Mouse (Mus musculus): ENCODE results near the gene Abhd11. TPM values are rescaled to one million over a fixed set of nuclear protein-coding genes. Genes with fewer than 3 reads are reported as not detected.
A peak's percentile ranks its signal among the peaks of the same experiment; 100 is the strongest.
"Not testable (repeated sequence)": the region's sequence is repeated elsewhere in the genome, so short reads cannot be mapped to it uniquely, and the experiment has no call there.

Gene Abhd11
- polyA plus RNA-seq (2015; fragmentation: Nextera tagmentation; extraction: Ambion mirVana) = 69.1 and 71.6 TPM in 2 replicates

GRCm38 (mm10) chr5:135008671-135009589 lies at the start of gene Abhd11:
Gene Abhd11, plus strand, starts transcription at chr5:135009152.
- Histone ChIP-seq H3K9me3 (replicated peaks) (no peaks in the 10 kb centered on the region), H3K27ac (peak within 1 kb of the TSS; percentile 100), H3K27me3 (no peaks in the 10 kb centered on the region), H3K9ac (peak within 1 kb of the TSS; percentile 68), H3K4me3 (replicated peaks) (peak within 1 kb of the TSS; percentile 81), H3K36me3 (0 out of 2 replicates have a peak, but pooled peaks cover 6% of the 10 kb centered on the region), H3K4me1 (peaks cover 41% of the 10 kb centered on the region), H3K4me2 (peak within 1 kb of the TSS; percentile 83)
- under 1% methylated on average over 52 of the region's 52 CpGs for WGBS
- peak; percentile 90 for ATAC-seq (replicated peaks; ENCODE audit: low FRiP score)

GRCm38 (mm10) chr5:134960430-134960829 lies 48.5 kb upstream of the Abhd11 start:
- WGBS = 65% methylated on average over 2 of the region's 2 CpGs
- no peak for ATAC-seq (replicated peaks; ENCODE audit: low FRiP score)
- H3K4me2 ChIP-seq = no peak overlapping the region
- H3K4me1 ChIP-seq = peaks cover 10% of the 10 kb centered on the region
- no peaks in the 10 kb centered on the region for H3K27me3 ChIP-seq
- no peak overlapping the region for H3K9ac ChIP-seq
- H3K9me3 ChIP-seq (replicated peaks) = no peaks in the 10 kb centered on the region
- no peak overlapping the region for H3K27ac ChIP-seq
- no peak overlapping the region for H3K4me3 ChIP-seq (replicated peaks)
- H3K36me3 ChIP-seq = no peaks in the 10 kb centered on the region

GRCm38 (mm10) chr5:134961519-134961918 lies 47.4 kb upstream of the Abhd11 start:
- 93% methylated on average over 2 of the region's 2 CpGs for WGBS
- no peak for ATAC-seq (replicated peaks; ENCODE audit: low FRiP score)
- no peak overlapping the region for H3K4me3 ChIP-seq (replicated peaks)
- H3K4me1 ChIP-seq = peaks cover 21% of the 10 kb centered on the region
- no peaks in the 10 kb centered on the region for H3K9me3 ChIP-seq (replicated peaks)
- 0 out of 2 replicates have a peak overlapping the region, but pooled peaks have one; percentile 3 for H3K27ac ChIP-seq
- H3K9ac ChIP-seq = no peak overlapping the region
- no peaks in the 10 kb centered on the region for H3K27me3 ChIP-seq
- H3K36me3 ChIP-seq = no peaks in the 10 kb centered on the region
- no peak overlapping the region for H3K4me2 ChIP-seq

- H3K9me3 ChIP-seq (replicated peaks) = no peaks in the 10 kb centered on the region
- whole genome bisulfite sequencing = 17% methylated on average over 5 of the region's 5 CpGs
- H3K36me3 ChIP-seq = no peaks in the 10 kb centered on the region
- no peak overlapping the region for H3K9ac ChIP-seq
- 0 out of 2 replicates have a peak, but pooled peaks cover 6% of the 10 kb centered on the region for H3K27me3 ChIP-seq
- no peak overlapping the region for H3K4me2 ChIP-seq
- no peak overlapping the region for H3K4me3 ChIP-seq (replicated peaks)
- H3K4me1 ChIP-seq = peaks cover 33% of the 10 kb centered on the region
- H3K27ac ChIP-seq = no peak overlapping the region
- no peak for ATAC-seq (replicated peaks; ENCODE audit: low FRiP score)
Observed at GRCm38 (mm10) chr5:134963546-134963945, 45.4 kb upstream of the Abhd11 start.

- H3K36me3 ChIP-seq; H3K9me3 ChIP-seq (replicated peaks); H3K27me3 ChIP-seq; H3K27ac ChIP-seq; H3K4me3 ChIP-seq (replicated peaks); H3K4me2 ChIP-seq; H3K9ac ChIP-seq; ATAC-seq (replicated peaks; ENCODE audit: low FRiP score): not testable (repeated sequence)
- peaks cover 33% of the 10 kb centered on the region for H3K4me1 ChIP-seq
Observed at GRCm38 (mm10) chr5:134964655-134965054, 44.3 kb upstream of the Abhd11 start.

GRCm38 (mm10) chr5:134965473-134965851 lies 43.5 kb upstream of the Abhd11 start:
- Histone ChIP-seq H3K4me1 (peaks cover 33% of the 10 kb centered on the region), H3K9me3 (replicated peaks) (no peaks in the 10 kb centered on the region), H3K4me3 (replicated peaks) (peak overlapping the region; percentile 34), H3K4me2 (peak overlapping the region; percentile 62), H3K27me3 (0 out of 2 replicates have a peak, but pooled peaks cover 6% of the 10 kb centered on the region), H3K9ac (no peak overlapping the region), H3K36me3 (no peaks in the 10 kb centered on the region), H3K27ac (peak overlapping the region; percentile 69)
- WGBS = 5% methylated on average over 10 of the region's 10 CpGs
- no peak for ATAC-seq (replicated peaks; ENCODE audit: low FRiP score)

GRCm38 (mm10) chr5:134965852-134966821 lies 42.8 kb upstream of the Abhd11 start:
- H3K4me1 ChIP-seq = peaks cover 26% of the 10 kb centered on the region
- no peaks in the 10 kb centered on the region for H3K36me3 ChIP-seq
- 5% methylated on average over 33 of the region's 33 CpGs for WGBS
- peak overlapping the region; percentile 62 for H3K4me2 ChIP-seq
- peak overlapping the region; percentile 12; the same call in 1 of the 2 replicates for H3K9ac ChIP-seq
- peak overlapping the region; percentile 75 for H3K27ac ChIP-seq
- no peaks in the 10 kb centered on the region for H3K9me3 ChIP-seq (replicated peaks)
- H3K4me3 ChIP-seq (replicated peaks) = peak overlapping the region; percentile 34
- peak; percentile 73 for ATAC-seq (replicated peaks; ENCODE audit: low FRiP score)
- 0 out of 2 replicates have a peak, but pooled peaks cover 6% of the 10 kb centered on the region for H3K27me3 ChIP-seq

- 0 out of 2 replicates have a peak, but pooled peaks cover 6% of the 10 kb centered on the region for H3K27me3 ChIP-seq
- no peaks in the 10 kb centered on the region for H3K9me3 ChIP-seq (replicated peaks)
- WGBS = 58% methylated on average over 20 of the region's 20 CpGs
- H3K4me3 ChIP-seq (replicated peaks) = no peak overlapping the region
- ATAC-seq (replicated peaks; ENCODE audit: low FRiP score) = 0 out of 2 replicates have a peak, but pooled peaks have one; percentile 34
- H3K36me3 ChIP-seq = no peaks in the 10 kb centered on the region
- peaks cover 22% of the 10 kb centered on the region for H3K4me1 ChIP-seq
- H3K27ac ChIP-seq = peak overlapping the region; percentile 75
- H3K9ac ChIP-seq = no peak overlapping the region
- H3K4me2 ChIP-seq = no peak overlapping the region
Observed at GRCm38 (mm10) chr5:134967164-134967944, 41.6 kb upstream of the Abhd11 start.

GRCm38 (mm10) chr5:134970671-134971070 lies 38.3 kb upstream of the Abhd11 start:
- Histone ChIP-seq H3K4me3 (replicated peaks) (no peak overlapping the region), H3K4me1 (peaks cover 20% of the 10 kb centered on the region), H3K9ac (no peak overlapping the region), H3K27me3 (0 out of 2 replicates have a peak, but pooled peaks cover 6% of the 10 kb centered on the region), H3K27ac (no peak overlapping the region), H3K4me2 (no peak overlapping the region), H3K9me3 (replicated peaks) (no peaks in the 10 kb centered on the region), H3K36me3 (no peaks in the 10 kb centered on the region)
- no peak for ATAC-seq (replicated peaks; ENCODE audit: low FRiP score)
- 62% methylated on average over 8 of the region's 8 CpGs for WGBS

- Histone ChIP-seq H3K36me3 (no peaks in the 10 kb centered on the region), H3K4me2 (no peak overlapping the region), H3K4me3 (replicated peaks) (no peak overlapping the region), H3K9me3 (replicated peaks) (no peaks in the 10 kb centered on the region), H3K4me1 (no peaks in the 10 kb centered on the region; the same call in 1 of the 2 replicates), H3K27me3 (no peaks in the 10 kb centered on the region), H3K27ac (no peak overlapping the region), H3K9ac (no peak overlapping the region)
- no peak for ATAC-seq (replicated peaks; ENCODE audit: low FRiP score)
Observed at GRCm38 (mm10) chr5:134973081-134973480, 35.9 kb upstream of the Abhd11 start.

GRCm38 (mm10) chr5:134973526-134973925 lies 35.4 kb upstream of the Abhd11 start:
- no peak overlapping the region for H3K9ac ChIP-seq
- H3K4me3 ChIP-seq (replicated peaks) = no peak overlapping the region
- H3K27me3 ChIP-seq = no peaks in the 10 kb centered on the region
- ATAC-seq (replicated peaks; ENCODE audit: low FRiP score) = no peak
- 84% methylated on average over 7 of the region's 7 CpGs for WGBS
- peak overlapping the region; percentile 64; the same call in 1 of the 2 replicates for H3K27ac ChIP-seq
- no peaks in the 10 kb centered on the region for H3K36me3 ChIP-seq
- H3K4me2 ChIP-seq = no peak overlapping the region
- H3K4me1 ChIP-seq = no peaks in the 10 kb centered on the region
- no peaks in the 10 kb centered on the region for H3K9me3 ChIP-seq (replicated peaks)
